Mouse (Mus musculus) embryonic fibroblast, embryonic 13.5 days (primary cell): ENCODE data around the gene Eipr1. TPM values are rescaled to one million over a fixed set of nuclear protein-coding genes. Genes with fewer than 3 reads are reported as not detected.

Source experiments
- H3K27ac ChIP-seq: 2 replicates; pipeline ENCODE4 v1.5.1; 2012; ENCODE audit warnings: low read length, control low read depth, inconsistent platforms; ENCODE audit not compliant: insufficient read depth
- H3K4me1 ChIP-seq: 2 replicates; pipeline ENCODE4 v1.6.1; 2011; ENCODE audit warnings: low read length; ENCODE audit not compliant: control insufficient read depth, insufficient read depth
- H3K4me3 ChIP-seq: 2 replicates; pipeline ENCODE4 v1.5.1; 2011; ENCODE audit warnings: mild to moderate bottlenecking, control low read depth, low read length; ENCODE audit not compliant: insufficient read depth
- CTCF ChIP-seq: IDR thresholded peaks from 2 replicates; pipeline ENCODE4 v1.5.1; 2011; ENCODE audit warnings: mild to moderate bottlenecking, control low read depth, low read length, moderate library complexity, borderline replicate concordance; ENCODE audit not compliant: insufficient read depth
- POLR2A ChIP-seq: IDR thresholded peaks from 2 replicates; pipeline ENCODE4 v1.6.1; 2011; ENCODE audit warnings: low read depth, mild to moderate bottlenecking, control low read depth, low read length, moderate library complexity
- polyA plus RNA-seq: library from polyadenylated mRNA; stranded (reverse); fragments of >200 nt; gene quantifications from 2 replicates; pipeline ENCODE4 v1.2.4, GENCODE M21; 2011; ENCODE audit warnings: low read depth; ENCODE audit not compliant: missing spikeins, insufficient read length

Gene Eipr1
- polyA plus RNA-seq, 1 experiment = 10.7 TPM

- no peak for TF ChIP-seq CTCF
- TF ChIP-seq POLR2A = no peak
- no peak overlapping the region for H3K27ac ChIP-seq
- H3K4me3 ChIP-seq = no peak overlapping the region
- peaks cover 7% of the 10 kb centered on the region; the same call in 1 of the 2 replicates for H3K4me1 ChIP-seq
Observed at GRCm38 (mm10) chr12:28809756-28810337, 58.2 kb downstream of the Eipr1 start.

GRCm38 (mm10) chr12:28816681-28817426 is 65.3 kb downstream of the Eipr1 start:
- TF ChIP-seq CTCF = no peak
- TF ChIP-seq POLR2A = no peak
- no peak overlapping the region for H3K27ac ChIP-seq
- no peaks in the 10 kb centered on the region for H3K4me1 ChIP-seq

GRCm38 (mm10) chr12:28817427-28817752 is 65.8 kb downstream of the Eipr1 start:
- Histone ChIP-seq H3K27ac (no peak overlapping the region), H3K4me1 (no peaks in the 10 kb centered on the region), H3K4me3 (no peak overlapping the region)
- TF ChIP-seq POLR2A = no peak
- TF ChIP-seq CTCF = no peak

More at GRCm38 (mm10) chr12:28816681-28817426, 65.3 kb downstream of the Eipr1 start:
- H3K4me3 ChIP-seq = no peak overlapping the region

GRCm38 (mm10) chr12:28817891-28818290 is 66.3 kb downstream of the Eipr1 start:
- Histone ChIP-seq H3K4me1 (no peaks in the 10 kb centered on the region), H3K27ac (no peak overlapping the region), H3K4me3 (no peak overlapping the region)
- TF ChIP-seq POLR2A (no peak), CTCF (no peak)

- Histone ChIP-seq H3K4me1 (no peaks in the 10 kb centered on the region), H3K4me3 (no peak overlapping the region), H3K27ac (no peak overlapping the region)
- no peak for TF ChIP-seq POLR2A
- TF ChIP-seq CTCF = no peak
Observed at GRCm38 (mm10) chr12:28823518-28823917, 71.9 kb downstream of the Eipr1 start.

- Histone ChIP-seq H3K27ac (no peak overlapping the region), H3K4me3 (no peak overlapping the region), H3K4me1 (no peaks in the 10 kb centered on the region)
- TF ChIP-seq POLR2A = no peak
- no peak for TF ChIP-seq CTCF
Observed at GRCm38 (mm10) chr12:28829502-28829901, 77.9 kb downstream of the Eipr1 start.

- TF ChIP-seq CTCF = no peak
- TF ChIP-seq POLR2A = no peak
- no peaks in the 10 kb centered on the region for H3K4me1 ChIP-seq
- H3K4me3 ChIP-seq = no peak overlapping the region
- no peak overlapping the region for H3K27ac ChIP-seq
Observed at GRCm38 (mm10) chr12:28830471-28830870, 78.9 kb downstream of the Eipr1 start.

GRCm38 (mm10) chr12:28831066-28831733 is 79.6 kb downstream of the Eipr1 start:
- H3K27ac ChIP-seq = no peak overlapping the region
- no peak overlapping the region for H3K4me3 ChIP-seq
- TF ChIP-seq POLR2A (no peak), CTCF (no peak)
- H3K4me1 ChIP-seq = no peaks in the 10 kb centered on the region

GRCm38 (mm10) chr12:28834266-28834665 is 82.7 kb downstream of the Eipr1 start:
- Histone ChIP-seq H3K27ac (no peak overlapping the region), H3K4me1 (no peaks in the 10 kb centered on the region), H3K4me3 (no peak overlapping the region)
- no peak for TF ChIP-seq POLR2A
- no peak for TF ChIP-seq CTCF

GRCm38 (mm10) chr12:28835683-28836082 is 84.1 kb downstream of the Eipr1 start:
- Histone ChIP-seq H3K4me1 (no peaks in the 10 kb centered on the region), H3K27ac (no peak overlapping the region), H3K4me3 (no peak overlapping the region)
- TF ChIP-seq POLR2A = no peak
- no peak for TF ChIP-seq CTCF
